In genomic region chr14:23131736-23132519, GRCm38 (mm10) we compare ENCODE assay signal across 13 mouse cellular contexts.
A peak's percentile ranks its signal among the peaks of the same experiment; 100 is the strongest.
DNase-seq lines count a peak whose midpoint lies in the region; ATAC-seq and TF ChIP-seq lines count a peak whose summit lies in the region.
"Had no signal": no experiment of that assay in that cellular context is flagged by ENCODE, and none has a peak within 500 bp of the region (broad histone marks: within the 10 kb centered on the region; RNA-seq: fewer than 3 reads in every experiment).

No protein-coding gene starts in this region.

- TF ChIP-seq POLR2A in small intestine, adult 2 months (IDR thresholded peaks at IDR 0.05; ENCODE audit: low read depth, low read length) = no peak

- ATAC-seq in kidney, embryonic 15.5 days (replicated peaks; ENCODE audit: low FRiP score) = no peak; the same call in 1 of the 2 replicates
- peak; percentile 61 for ATAC-seq in intestine, postnatal 0 days
- peak; percentile 97 for ATAC-seq in lung, embryonic 15.5 days (ENCODE audit: borderline replicate concordance, extremely low read depth, low FRiP score, low TSS enrichment)
- ATAC-seq: hindbrain, embryonic 16.5 days had no signal

- DNase-seq in kidney, adult 11 months = no peak
- DNase-seq in embryo, embryonic 10.5 days (ENCODE audit: low spot score) = no peak
- DNase-seq in adrenal gland, adult 2 months = no peak
- DNase-seq: cerebellum, adult 9-10 months; liver, embryonic 13.5 days had no signal

- H3K9ac ChIP-seq in kidney, embryonic 15.5 days = no peak overlapping the region
- H3K9ac ChIP-seq in intestine, postnatal 0 days (ENCODE audit: low read depth, low read length) = no peak overlapping the region
- H3K9ac ChIP-seq in lung, embryonic 15.5 days = no peak overlapping the region
- H3K9ac ChIP-seq: liver, embryonic 13.5 days; neural tube, embryonic 15.5 days had no signal

- H3K4me3 ChIP-seq in kidney, embryonic 15.5 days (replicated peaks) = no peak overlapping the region
- no peak overlapping the region for H3K4me3 ChIP-seq in intestine, postnatal 0 days (ENCODE audit: low read depth, low read length)
- no peak overlapping the region for H3K4me3 ChIP-seq in lung, embryonic 15.5 days
- no peak overlapping the region for H3K4me3 ChIP-seq in small intestine, adult 2 months (ENCODE audit: low read depth, low read length)
- H3K4me3 ChIP-seq: heart, embryonic 10.5 days; liver, embryonic 13.5 days; megakaryocyte, embryonic 14.5 days; neural tube, embryonic 15.5 days had no signal

- TF ChIP-seq CTCF in intestine, postnatal 0 days (IDR thresholded peaks at IDR 0.05; ENCODE audit: low read depth) = no peak
- TF ChIP-seq CTCF in small intestine, adult 2 months (IDR thresholded peaks at IDR 0.05; ENCODE audit: extremely low read depth, insufficient read length, insufficient replicate concordance, low read depth, low read length) = no peak

- no peaks in the 10 kb centered on the region for H3K27me3 ChIP-seq in kidney, embryonic 15.5 days
- H3K27me3 ChIP-seq in intestine, postnatal 0 days (replicated peaks; ENCODE audit: control insufficient read depth, insufficient read depth, low read length) = no peaks in the 10 kb centered on the region
- no peaks in the 10 kb centered on the region for H3K27me3 ChIP-seq in lung, embryonic 15.5 days
- no peaks in the 10 kb centered on the region for H3K27me3 ChIP-seq in small intestine, adult 2 months (ENCODE audit: control insufficient read depth, insufficient read depth, low read length)
- H3K27me3 ChIP-seq: liver, embryonic 13.5 days; megakaryocyte, embryonic 14.5 days; neural tube, embryonic 15.5 days had no signal

- peaks cover 15% of the 10 kb centered on the region for H3K4me1 ChIP-seq in kidney, embryonic 15.5 days
- H3K4me1 ChIP-seq in intestine, postnatal 0 days (replicated peaks; ENCODE audit: control insufficient read depth, insufficient read depth, low read length) = peaks cover 4% of the 10 kb centered on the region
- peaks cover 17% of the 10 kb centered on the region for H3K4me1 ChIP-seq in lung, embryonic 15.5 days
- H3K4me1 ChIP-seq in small intestine, adult 2 months (ENCODE audit: control insufficient read depth, insufficient read depth, insufficient read length, low read length) = no peaks in the 10 kb centered on the region
- H3K4me1 ChIP-seq: heart, embryonic 10.5 days; liver, embryonic 13.5 days; megakaryocyte, embryonic 14.5 days; neural tube, embryonic 15.5 days had no signal

- peak overlapping the region; percentile 70 for H3K27ac ChIP-seq in kidney, embryonic 15.5 days
- no peak overlapping the region for H3K27ac ChIP-seq in intestine, postnatal 0 days (ENCODE audit: low read depth, low read length)
- peak overlapping the region; percentile 81 for H3K27ac ChIP-seq in lung, embryonic 15.5 days
- peak overlapping the region; percentile 54; the same call in 1 of the 2 replicates for H3K27ac ChIP-seq in small intestine, adult 2 months (ENCODE audit: insufficient read depth, low read depth, low read length)
- H3K27ac ChIP-seq: heart, embryonic 10.5 days; liver, embryonic 13.5 days; neural tube, embryonic 15.5 days had no signal

- 55% methylated on average over 7 of the region's 7 CpGs for WGBS in kidney, embryonic 15.5 days
- WGBS in intestine, postnatal 0 days = 32% methylated on average over 7 of the region's 7 CpGs
- 28% methylated on average over 7 of the region's 7 CpGs for WGBS in lung, embryonic 15.5 days
- 36% methylated on average over 7 of the region's 7 CpGs for WGBS in small intestine, adult 2 months

- no peaks in the 10 kb centered on the region for H3K36me3 ChIP-seq in kidney, embryonic 15.5 days
- H3K36me3 ChIP-seq in intestine, postnatal 0 days (ENCODE audit: control insufficient read depth, insufficient read depth) = no peaks in the 10 kb centered on the region
- H3K36me3 ChIP-seq in lung, embryonic 15.5 days = no peaks in the 10 kb centered on the region
- no peaks in the 10 kb centered on the region for H3K36me3 ChIP-seq in small intestine, adult 2 months (ENCODE audit: control insufficient read depth, insufficient read depth, low read length)
- H3K36me3 ChIP-seq: heart, embryonic 10.5 days; liver, embryonic 13.5 days; neural tube, embryonic 15.5 days had no signal

- H3K4me2 ChIP-seq in kidney, embryonic 15.5 days = no peak overlapping the region
- no peak overlapping the region for H3K4me2 ChIP-seq in intestine, postnatal 0 days (replicated peaks; ENCODE audit: low read depth)
- H3K4me2 ChIP-seq in lung, embryonic 15.5 days = no peak overlapping the region
- H3K4me2 ChIP-seq: liver, embryonic 13.5 days; neural tube, embryonic 15.5 days had no signal

- H3K9me3 ChIP-seq in kidney, embryonic 15.5 days (replicated peaks) = no peaks in the 10 kb centered on the region
- H3K9me3 ChIP-seq in intestine, postnatal 0 days (ENCODE audit: control insufficient read depth) = no peaks in the 10 kb centered on the region
- no peaks in the 10 kb centered on the region for H3K9me3 ChIP-seq in lung, embryonic 15.5 days
- H3K9me3 ChIP-seq: heart, embryonic 10.5 days; liver, embryonic 13.5 days; megakaryocyte, embryonic 14.5 days; neural tube, embryonic 15.5 days had no signal
